Mouse (Mus musculus) stomach, embryonic 14.5 days (tissue): ENCODE measurements around the gene Suclg2. TPM values are rescaled to one million over a fixed set of nuclear protein-coding genes. Genes with fewer than 3 reads are reported as not detected.

Experiments used
- ATAC-seq: fragments of 200-750 bp; cut with Nextera tagmentation; 2 replicates; pipeline ENCODE4 v1.8.0; 2017; ENCODE audit warnings: low read depth, moderate TSS enrichment; ENCODE audit not compliant: insufficient number of reproducible peaks, insufficient read depth, low FRiP score
- H3K27ac ChIP-seq: fragments of 300-500 bp; sonication (generic); 2 replicates; pipeline ENCODE4 v1.5.1; 2014; ENCODE audit warnings: mild to moderate bottlenecking, low read length, moderate library complexity, mixed read lengths
- H3K27me3 ChIP-seq: fragments of 300-500 bp; sonication (generic); 2 replicates; pipeline ENCODE4 v1.6.1; 2014; ENCODE audit warnings: low read length, control low read depth, mixed read lengths; ENCODE audit not compliant: control insufficient read depth, insufficient read depth
- H3K36me3 ChIP-seq: fragments of 300-500 bp; sonication (generic); 2 replicates; pipeline ENCODE4 v1.6.1; 2014; ENCODE audit warnings: mild to moderate bottlenecking, control low read depth, low read length, moderate library complexity, mixed read lengths; ENCODE audit not compliant: control insufficient read depth, insufficient read depth
- H3K4me1 ChIP-seq: fragments of 300-500 bp; sonication (generic); 2 replicates; pipeline ENCODE4 v1.6.1; 2014; ENCODE audit warnings: low read length, control low read depth, mixed read lengths; ENCODE audit not compliant: control insufficient read depth, insufficient read depth
- H3K4me2 ChIP-seq: fragments of 300-500 bp; sonication (generic); replicated peaks from 2 replicates; pipeline ENCODE4 v1.6.1; 2014; ENCODE audit warnings: low read depth, low read length, control low read depth
- H3K4me3 ChIP-seq: fragments of 300-500 bp; sonication (generic); 2 replicates; pipeline ENCODE4 v1.5.1; 2014; ENCODE audit warnings: low read depth, low read length, control low read depth
- H3K9ac ChIP-seq: fragments of 300-500 bp; sonication (generic); replicated peaks from 2 replicates; pipeline ENCODE4 v1.6.1; 2014; ENCODE audit warnings: low read depth, mild to moderate bottlenecking, control low read depth, low read length, moderate library complexity, mixed read lengths
- H3K9me3 ChIP-seq: fragments of 300-500 bp; sonication (generic); 2 replicates; pipeline ENCODE4 v1.6.1; 2016; ENCODE audit warnings: low read depth, low read length, control low read depth; ENCODE audit not compliant: control insufficient read depth
- WGBS: fragments of 180-500 bp; shearing (Covaris S2); extraction: QIAGEN DNeasy Blood & Tissue Kit; methylation state at CpG from one replicate; pipeline ENCODE4 v1.1.7; 2014; 5-methylcytosine and 5-hydroxymethylcytosine counted together
- polyA plus RNA-seq: library from polyadenylated mRNA; unstranded; fragments of >200 nt; fragmentation: Nextera tagmentation; extraction: Ambion mirVana; gene quantifications from 2 replicates; pipeline ENCODE4 v1.2.1, GENCODE M21; 2014

Gene Suclg2
- polyA plus RNA-seq, 1 experiment from 2014 or later, result 92.4 TPM

DNA sequence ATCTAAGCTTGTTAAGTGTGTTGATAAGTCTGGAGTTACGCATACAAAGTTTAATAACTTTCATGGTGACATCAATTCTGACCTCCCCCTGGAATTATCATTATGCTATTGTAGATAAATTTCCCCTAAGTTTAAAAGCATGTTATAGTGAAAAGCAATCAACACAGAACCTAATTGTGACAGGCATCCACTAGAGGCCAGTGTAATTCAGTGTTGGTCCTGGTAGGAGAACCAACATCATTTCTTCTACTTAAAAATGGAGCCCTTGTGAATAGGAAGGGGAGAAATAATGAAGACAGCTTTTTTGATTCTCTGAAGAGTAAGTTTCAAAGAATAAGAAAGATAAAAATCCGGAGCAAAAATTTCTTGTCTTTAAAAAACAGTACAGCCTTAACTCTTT lies 200.2 kb downstream of the Suclg2 start:
- Histone ChIP-seq H3K4me3 (no peak overlapping the region), H3K4me1 (0 out of 2 replicates have a peak, but pooled peaks cover 4% of the 10 kb centered on the region), H3K9me3 (no peaks in the 10 kb centered on the region), H3K27ac (no peak overlapping the region), H3K27me3 (no peaks in the 10 kb centered on the region), H3K4me2 (no peak overlapping the region), H3K36me3 (no peaks in the 10 kb centered on the region; the same call in 1 of the 2 replicates), H3K9ac (no peak overlapping the region)
- WGBS, result 76% methylated on average over 2 of the region's 2 CpGs
- no peak for ATAC-seq

DNA sequence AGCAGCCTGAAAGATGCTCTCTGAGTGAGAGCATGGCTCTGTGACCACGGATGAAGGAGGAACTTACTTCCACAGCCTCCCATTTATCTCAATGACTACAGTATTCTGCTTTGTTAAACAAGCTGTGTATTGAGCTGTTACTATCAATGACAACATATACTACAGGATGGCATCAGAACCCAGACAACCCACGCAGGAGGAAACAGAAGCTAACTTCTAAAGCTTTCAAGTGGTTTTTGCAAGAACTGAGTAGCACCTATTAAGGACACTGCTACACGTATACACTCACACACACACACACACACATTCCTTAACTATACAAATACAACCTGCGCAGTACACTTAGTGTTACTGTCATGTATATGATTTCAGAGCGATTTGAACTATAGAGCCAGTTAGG lies 202.9 kb downstream of the Suclg2 start:
- WGBS, result 68% methylated on average over 5 of the region's 5 CpGs
- ATAC-seq, result no peak
- Histone ChIP-seq H3K27ac (no peak overlapping the region), H3K4me3 (no peak overlapping the region), H3K9me3 (no peaks in the 10 kb centered on the region), H3K4me1 (0 out of 2 replicates have a peak, but pooled peaks cover 4% of the 10 kb centered on the region), H3K9ac (no peak overlapping the region), H3K27me3 (no peaks in the 10 kb centered on the region), H3K36me3 (no peaks in the 10 kb centered on the region; the same call in 1 of the 2 replicates), H3K4me2 (no peak overlapping the region)

DNA sequence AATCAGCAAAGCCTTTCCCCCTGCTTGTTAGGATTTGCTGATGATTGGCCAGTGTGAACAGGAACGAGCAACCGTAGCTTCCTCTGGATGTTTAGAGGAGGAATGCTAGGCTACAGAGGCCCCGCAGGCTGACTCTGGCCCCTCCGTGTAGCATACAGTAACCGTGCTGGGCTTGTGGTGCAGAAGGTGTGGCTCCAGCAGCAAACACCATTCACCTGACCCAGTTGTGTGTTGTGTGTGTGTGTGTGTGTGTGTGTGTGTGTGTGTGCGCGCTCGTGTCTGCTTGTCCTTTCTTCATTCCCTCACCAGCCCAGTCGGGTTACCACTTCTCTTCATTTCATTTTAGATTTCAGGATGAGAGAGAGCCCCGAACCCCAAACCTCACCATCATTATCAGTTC lies 203.9 kb downstream of the Suclg2 start:
- no peak overlapping the region for H3K4me3 ChIP-seq
- no peaks in the 10 kb centered on the region for H3K27me3 ChIP-seq
- no peak for ATAC-seq
- no peaks in the 10 kb centered on the region; the same call in 1 of the 2 replicates for H3K36me3 ChIP-seq
- no peaks in the 10 kb centered on the region for H3K9me3 ChIP-seq
- 59% methylated on average over 10 of the region's 10 CpGs for WGBS
- H3K4me2 ChIP-seq, result no peak overlapping the region
- H3K27ac ChIP-seq, result no peak overlapping the region
- no peaks in the 10 kb centered on the region for H3K4me1 ChIP-seq
- H3K9ac ChIP-seq, result no peak overlapping the region

- Histone ChIP-seq H3K27ac (no peak overlapping the region), H3K4me1 (no peaks in the 10 kb centered on the region), H3K9me3 (no peaks in the 10 kb centered on the region), H3K4me2 (no peak overlapping the region), H3K4me3 (no peak overlapping the region), H3K36me3 (no peaks in the 10 kb centered on the region; the same call in 1 of the 2 replicates), H3K9ac (no peak overlapping the region), H3K27me3 (no peaks in the 10 kb centered on the region)
- no peak for ATAC-seq
- 93% methylated on average over 1 of the region's 1 CpGs for WGBS
Observed at GRCm38 (mm10) chr6:95511689-95512088, 206.9 kb downstream of the Suclg2 start.

DNA sequence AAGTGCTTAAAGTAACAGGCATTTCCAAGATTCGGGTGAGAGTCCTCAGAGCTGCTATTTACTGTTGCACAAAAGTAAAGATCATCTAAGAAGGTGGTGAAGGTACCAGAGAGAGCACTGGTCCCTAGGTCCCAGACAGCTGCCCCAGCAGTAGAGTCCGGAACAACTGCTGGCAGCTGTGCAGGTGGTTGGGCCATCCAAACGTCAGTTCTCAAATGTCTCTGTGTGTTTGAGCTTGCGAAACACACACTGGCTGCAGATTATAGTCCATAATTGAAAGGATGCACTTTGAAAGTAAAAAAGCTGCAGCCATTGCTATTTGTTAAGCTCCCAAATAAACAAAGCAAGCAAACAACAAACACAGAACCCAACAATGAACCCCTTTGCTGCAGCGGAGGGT lies 217.8 kb downstream of the Suclg2 start:
- H3K9me3 ChIP-seq, result no peaks in the 10 kb centered on the region
- 66% methylated on average over 5 of the region's 5 CpGs for WGBS
- no peaks in the 10 kb centered on the region for H3K27me3 ChIP-seq
- no peak for ATAC-seq
- no peak overlapping the region for H3K4me2 ChIP-seq
- H3K4me1 ChIP-seq, result no peaks in the 10 kb centered on the region
- no peak overlapping the region for H3K27ac ChIP-seq
- no peak overlapping the region for H3K4me3 ChIP-seq
- H3K9ac ChIP-seq, result no peak overlapping the region
- no peaks in the 10 kb centered on the region for H3K36me3 ChIP-seq

- WGBS, result 81% methylated on average over 5 of the region's 5 CpGs
Observed at GRCm38 (mm10) chr6:95499639-95500038, 219.0 kb downstream of the Suclg2 start.

GRCm38 (mm10) chr6:95492216-95492956 lies 226.2 kb downstream of the Suclg2 start:
- Histone ChIP-seq H3K9me3 (no peaks in the 10 kb centered on the region), H3K36me3 (no peaks in the 10 kb centered on the region), H3K4me2 (no peak overlapping the region), H3K4me1 (no peaks in the 10 kb centered on the region), H3K27me3 (no peaks in the 10 kb centered on the region), H3K27ac (no peak overlapping the region), H3K9ac (no peak overlapping the region), H3K4me3 (no peak overlapping the region)
- 67% methylated on average over 8 of the region's 8 CpGs for WGBS
- no peak for ATAC-seq

More at GRCm38 (mm10) chr6:95499639-95500038, 219.0 kb downstream of the Suclg2 start:
- H3K9ac ChIP-seq, result no peak overlapping the region
- no peaks in the 10 kb centered on the region for H3K9me3 ChIP-seq
- no peak overlapping the region for H3K27ac ChIP-seq
- no peaks in the 10 kb centered on the region for H3K36me3 ChIP-seq
- ATAC-seq, result no peak
- no peak overlapping the region for H3K4me2 ChIP-seq
- no peaks in the 10 kb centered on the region for H3K27me3 ChIP-seq
- H3K4me1 ChIP-seq, result no peaks in the 10 kb centered on the region
- H3K4me3 ChIP-seq, result no peak overlapping the region

GRCm38 (mm10) chr6:95491043-95491442 lies 227.6 kb downstream of the Suclg2 start:
- H3K4me3 ChIP-seq, result no peak overlapping the region
- H3K36me3 ChIP-seq, result no peaks in the 10 kb centered on the region
- no peaks in the 10 kb centered on the region for H3K27me3 ChIP-seq
- no peak for ATAC-seq
- WGBS, result 89% methylated on average over 2 of the region's 2 CpGs
- no peaks in the 10 kb centered on the region for H3K9me3 ChIP-seq
- H3K9ac ChIP-seq, result no peak overlapping the region
- H3K4me1 ChIP-seq, result no peaks in the 10 kb centered on the region
- no peak overlapping the region for H3K4me2 ChIP-seq
- no peak overlapping the region for H3K27ac ChIP-seq

GRCm38 (mm10) chr6:95485791-95486190 lies 232.8 kb downstream of the Suclg2 start:
- no peak overlapping the region for H3K9ac ChIP-seq
- no peaks in the 10 kb centered on the region for H3K27me3 ChIP-seq
- no peak overlapping the region for H3K4me2 ChIP-seq
- 87% methylated on average over 6 of the region's 6 CpGs for WGBS
- no peak for ATAC-seq
- no peaks in the 10 kb centered on the region for H3K9me3 ChIP-seq
- H3K4me3 ChIP-seq, result no peak overlapping the region
- H3K36me3 ChIP-seq, result no peaks in the 10 kb centered on the region
- H3K27ac ChIP-seq, result no peak overlapping the region
- no peaks in the 10 kb centered on the region for H3K4me1 ChIP-seq
